Mouse (Mus musculus): Measurements from ENCODE around the gene Abcb1b. TPM values are rescaled to one million over a fixed set of nuclear protein-coding genes. Genes with fewer than 3 reads are reported as not detected.
"Not testable (repeated sequence)": the region's sequence is repeated elsewhere in the genome, so short reads cannot be mapped to it uniquely, and the experiment has no call there.

Gene Abcb1b
- total and polyA plus RNA-seq, 2 experiments from 2014 or later = 0.44 to 1.2 TPM

DNA sequence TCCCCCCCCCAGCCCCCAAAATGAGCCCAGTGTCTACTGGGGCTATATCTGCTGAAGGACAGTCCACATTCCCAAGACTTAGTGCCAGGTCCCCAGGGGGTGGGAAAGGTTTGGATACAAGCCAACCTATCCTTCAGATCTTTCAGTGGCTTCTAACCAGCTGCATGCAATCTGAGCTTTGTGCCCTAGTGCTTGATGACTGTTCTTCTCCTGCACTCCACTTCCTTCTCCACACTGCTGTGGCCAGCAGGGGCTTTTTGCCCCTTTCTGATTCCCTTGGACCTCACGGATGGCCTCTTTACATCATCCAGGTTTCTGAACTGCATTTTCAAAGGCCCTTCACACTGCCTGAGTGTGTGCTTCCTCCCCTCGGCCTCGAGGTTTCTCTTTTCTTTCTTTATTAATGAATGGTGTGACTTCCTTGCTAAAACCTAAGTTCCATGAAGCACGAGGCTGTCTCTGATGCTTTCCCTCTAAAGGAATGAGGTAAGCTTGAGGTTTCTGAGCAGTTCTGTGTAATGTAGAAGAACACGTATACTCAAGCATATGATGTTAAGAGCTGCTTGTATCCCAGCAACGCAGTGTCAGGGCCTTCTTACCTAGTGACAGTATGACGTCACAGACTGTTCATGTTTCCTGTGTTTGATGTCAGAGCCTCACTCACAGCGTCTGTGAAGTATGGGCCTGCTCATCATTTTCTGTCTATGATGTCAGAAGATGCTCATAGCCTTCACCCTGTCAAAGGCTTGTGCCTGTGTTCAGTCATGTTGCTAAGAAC is 40.9 kb downstream of the Abcb1b start:
- peak; percentile 25 for DNase-seq (ENCODE audit: low spot score)
- Histone ChIP-seq H3K9ac (replicated peaks; ENCODE audit: low read length, poor library complexity, severe bottlenecking) (no peak overlapping the region), H3K4me2 (ENCODE audit: low read depth, low read length, poor library complexity, severe bottlenecking) (no peak overlapping the region), H3K9me3 (ENCODE audit: low read length) (no peaks in the 10 kb centered on the region), H3K27me3 (ENCODE audit: insufficient read depth, low read length) (no peaks in the 10 kb centered on the region), H3K27ac (ENCODE audit: low read depth, low read length) (no peak overlapping the region), H3K4me1 (ENCODE audit: insufficient read depth, low read length) (no peaks in the 10 kb centered on the region), H3K36me3 (ENCODE audit: insufficient read depth, low read length) (no peaks in the 10 kb centered on the region), H3K4me3 (ENCODE audit: low read depth, low read length) (no peak overlapping the region)
- peak; percentile 34; the same call in 1 of the 2 replicates for ATAC-seq (ENCODE audit: low FRiP score)
- TF ChIP-seq CTCF (IDR thresholded peaks at IDR 0.05) = no peak
- WGBS = 66% methylated on average over 8 of the region's 8 CpGs

- no peak overlapping the region for H3K4me2 ChIP-seq (ENCODE audit: low read depth, low read length, poor library complexity, severe bottlenecking)
- 90% methylated on average over 4 of the region's 4 CpGs for WGBS
- H3K27ac ChIP-seq (ENCODE audit: low read depth, low read length) = no peak overlapping the region
- no peak for DNase-seq (ENCODE audit: low spot score)
- no peaks in the 10 kb centered on the region for H3K9me3 ChIP-seq (ENCODE audit: low read length)
- no peak overlapping the region for H3K9ac ChIP-seq (replicated peaks; ENCODE audit: low read length, poor library complexity, severe bottlenecking)
- no peak for TF ChIP-seq CTCF (IDR thresholded peaks at IDR 0.05)
- no peaks in the 10 kb centered on the region for H3K36me3 ChIP-seq (ENCODE audit: insufficient read depth, low read length)
- H3K4me3 ChIP-seq (ENCODE audit: low read depth, low read length) = no peak overlapping the region
- H3K27me3 ChIP-seq (ENCODE audit: insufficient read depth, low read length) = no peaks in the 10 kb centered on the region
- no peak for ATAC-seq (ENCODE audit: low FRiP score)
- no peaks in the 10 kb centered on the region for H3K4me1 ChIP-seq (ENCODE audit: insufficient read depth, low read length)
Observed at GRCm38 (mm10) chr5:8839651-8840050, 41.7 kb downstream of the Abcb1b start.

GRCm38 (mm10) chr5:8840887-8841286 is 42.9 kb downstream of the Abcb1b start:
- Histone ChIP-seq H3K4me1 (ENCODE audit: insufficient read depth, low read length) (no peaks in the 10 kb centered on the region), H3K9ac (replicated peaks; ENCODE audit: low read length, poor library complexity, severe bottlenecking) (no peak overlapping the region), H3K36me3 (ENCODE audit: insufficient read depth, low read length) (no peaks in the 10 kb centered on the region), H3K9me3 (ENCODE audit: low read length) (no peaks in the 10 kb centered on the region), H3K27ac (ENCODE audit: low read depth, low read length) (no peak overlapping the region), H3K4me3 (ENCODE audit: low read depth, low read length) (no peak overlapping the region), H3K27me3 (ENCODE audit: insufficient read depth, low read length) (no peaks in the 10 kb centered on the region), H3K4me2 (ENCODE audit: low read depth, low read length, poor library complexity, severe bottlenecking) (no peak overlapping the region)
- ATAC-seq (ENCODE audit: low FRiP score) (0 out of 2 replicates have a peak, but pooled peaks have one; percentile 34), DNase-seq (ENCODE audit: low spot score) (peak; percentile 66)
- TF ChIP-seq CTCF (IDR thresholded peaks at IDR 0.05) = peak; percentile 73
- 38% methylated on average over 5 of the region's 5 CpGs for WGBS

- peak; percentile 54 for TF ChIP-seq CTCF (IDR thresholded peaks at IDR 0.05)
- ATAC-seq (ENCODE audit: low FRiP score) (no peak), DNase-seq (ENCODE audit: low spot score) (no peak)
- no peak overlapping the region for H3K4me2 ChIP-seq (ENCODE audit: low read depth, low read length, poor library complexity, severe bottlenecking)
- H3K4me3 ChIP-seq (ENCODE audit: low read depth, low read length) = no peak overlapping the region
- 50% methylated on average over 3 of the region's 3 CpGs for WGBS
- H3K36me3 ChIP-seq (ENCODE audit: insufficient read depth, low read length) = no peaks in the 10 kb centered on the region
- no peaks in the 10 kb centered on the region for H3K4me1 ChIP-seq (ENCODE audit: insufficient read depth, low read length)
- no peaks in the 10 kb centered on the region for H3K9me3 ChIP-seq (ENCODE audit: low read length)
- H3K9ac ChIP-seq (replicated peaks; ENCODE audit: low read length, poor library complexity, severe bottlenecking) = no peak overlapping the region
- H3K27me3 ChIP-seq (ENCODE audit: insufficient read depth, low read length) = no peaks in the 10 kb centered on the region
- no peak overlapping the region for H3K27ac ChIP-seq (ENCODE audit: low read depth, low read length)
Observed at GRCm38 (mm10) chr5:8842815-8843214, 44.9 kb downstream of the Abcb1b start.

DNA sequence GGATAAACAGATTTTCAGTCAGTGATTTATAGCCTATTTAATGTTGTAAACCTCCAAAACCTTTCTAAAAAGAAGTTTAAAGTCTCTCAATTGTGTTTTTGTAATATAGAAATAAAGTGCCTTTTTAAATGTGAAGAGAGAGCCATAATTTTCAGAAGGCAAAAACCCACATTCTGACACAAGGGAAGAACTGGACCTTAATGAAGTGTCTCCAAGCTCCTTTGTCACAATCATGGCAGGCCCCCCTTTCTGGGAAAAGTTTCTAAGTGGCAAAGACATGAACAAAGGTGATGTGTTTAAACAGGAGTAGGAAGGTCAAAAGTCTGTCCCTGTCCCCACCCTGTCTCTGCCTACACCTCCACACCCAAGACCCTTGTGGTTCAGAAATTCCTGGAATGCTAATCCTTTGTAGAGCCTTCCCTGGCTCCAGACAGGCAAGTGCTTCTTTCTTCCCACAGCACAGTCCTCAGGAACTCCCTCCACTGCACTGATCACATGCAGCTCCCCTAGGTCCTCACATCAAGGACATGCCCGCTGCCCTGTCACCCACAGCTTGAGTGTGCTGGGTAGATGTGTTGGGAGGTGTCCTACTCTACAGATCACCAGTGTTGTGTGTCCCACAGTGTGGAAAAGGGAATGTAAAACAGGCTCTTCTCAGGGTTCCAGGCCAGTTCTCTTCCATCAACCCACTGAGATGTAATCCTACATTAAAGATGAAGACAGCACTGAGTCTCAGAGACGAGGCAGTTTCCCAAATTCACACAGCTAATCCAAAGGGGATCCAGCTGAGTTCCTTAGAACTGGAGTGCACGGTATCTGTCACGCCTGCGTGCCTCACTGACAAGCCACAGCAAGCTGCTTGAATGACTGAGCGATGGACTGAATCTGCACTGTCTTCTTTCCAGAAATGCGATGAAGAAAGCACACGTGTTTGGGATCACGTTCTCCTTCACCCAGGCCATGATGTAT is 50.9 kb downstream of the Abcb1b start:
- H3K4me3 ChIP-seq (ENCODE audit: low read depth, low read length); H3K36me3 ChIP-seq (ENCODE audit: insufficient read depth, low read length); ATAC-seq (ENCODE audit: low FRiP score); H3K9ac ChIP-seq (replicated peaks; ENCODE audit: low read length, poor library complexity, severe bottlenecking); DNase-seq (ENCODE audit: low spot score); H3K4me1 ChIP-seq (ENCODE audit: insufficient read depth, low read length); H3K9me3 ChIP-seq (ENCODE audit: low read length); H3K4me2 ChIP-seq (ENCODE audit: low read depth, low read length, poor library complexity, severe bottlenecking); H3K27me3 ChIP-seq (ENCODE audit: insufficient read depth, low read length); H3K27ac ChIP-seq (ENCODE audit: low read depth, low read length): not testable (repeated sequence)
- WGBS = 20% methylated on average over 4 of the region's 9 CpGs

GRCm38 (mm10) chr5:8850851-8851250 is 52.9 kb downstream of the Abcb1b start:
- Histone ChIP-seq H3K27ac (ENCODE audit: low read depth, low read length) (no peak overlapping the region), H3K4me3 (ENCODE audit: low read depth, low read length) (no peak overlapping the region), H3K4me2 (ENCODE audit: low read depth, low read length, poor library complexity, severe bottlenecking) (no peak overlapping the region), H3K4me1 (ENCODE audit: insufficient read depth, low read length) (no peaks in the 10 kb centered on the region), H3K9me3 (ENCODE audit: low read length) (no peaks in the 10 kb centered on the region), H3K9ac (replicated peaks; ENCODE audit: low read length, poor library complexity, severe bottlenecking) (no peak overlapping the region), H3K27me3 (ENCODE audit: insufficient read depth, low read length) (no peaks in the 10 kb centered on the region), H3K36me3 (ENCODE audit: insufficient read depth, low read length) (no peaks in the 10 kb centered on the region)
- no peak for TF ChIP-seq CTCF (IDR thresholded peaks at IDR 0.05)
- DNase-seq (ENCODE audit: low spot score) (no peak), ATAC-seq (ENCODE audit: low FRiP score) (no peak)
- WGBS = 58% methylated on average over 4 of the region's 4 CpGs

Data from midbrain, postnatal 0 days (tissue).